Mouse (Mus musculus) liver, adult 2 months (tissue): ENCODE data around the gene Pak2.

Experiments used
- CTCF ChIP-seq: fragments of 200-500 bp; IDR thresholded peaks from 2 replicates; pipeline ENCODE4 v1.5.1; 2011; ENCODE audit warnings: low read depth, low read length, control low read depth
- POLR2A ChIP-seq: fragments of 200-500 bp; IDR thresholded peaks from 2 replicates; pipeline ENCODE4 v1.6.1; 2011; ENCODE audit warnings: low read length, control low read depth; ENCODE audit not compliant: insufficient read depth; ENCODE audit errors: extremely low read depth

GRCm38 (mm10) chr16:32019678-32020077 lies 59.5 kb downstream of the Pak2 start:
- TF ChIP-seq POLR2A: no peak
- no peak for TF ChIP-seq CTCF
